9 mouse cellular contexts compared by ENCODE assay signal in genomic region chr4:40946516-40947121, GRCm38 (mm10). TPM values are rescaled to one million over a fixed set of nuclear protein-coding genes. Genes with fewer than 3 reads are reported as not detected.
A peak's percentile ranks its signal among the peaks of the same experiment; 100 is the strongest.
DNase-seq lines count a peak whose midpoint lies in the region; ATAC-seq and TF ChIP-seq lines count a peak whose summit lies in the region.
"Had no signal": no experiment of that assay in that cellular context is flagged by ENCODE, and none has a peak within 500 bp of the region (broad histone marks: within the 10 kb centered on the region; RNA-seq: fewer than 3 reads in every experiment).

No protein-coding gene starts in this region.

- H3K4me1 ChIP-seq in kidney, embryonic 15.5 days: peaks cover 21% of the 10 kb centered on the region
- H3K4me1 ChIP-seq in embryonic facial prominence, embryonic 10.5 days: peaks cover 25% of the 10 kb centered on the region
- H3K4me1 ChIP-seq in intestine, embryonic 15.5 days (replicated peaks): peaks cover 5% of the 10 kb centered on the region; the same call in 1 of the 2 replicates

- H3K9me3 ChIP-seq in kidney, embryonic 15.5 days (replicated peaks): no peaks in the 10 kb centered on the region
- no peaks in the 10 kb centered on the region for H3K9me3 ChIP-seq in embryonic facial prominence, embryonic 10.5 days
- H3K9me3 ChIP-seq in intestine, embryonic 15.5 days: no peaks in the 10 kb centered on the region

- 83% methylated on average over 7 of the region's 7 CpGs for WGBS in kidney, embryonic 15.5 days
- 89% methylated on average over 7 of the region's 7 CpGs for WGBS in embryonic facial prominence, embryonic 10.5 days
- 78% methylated on average over 7 of the region's 7 CpGs for WGBS in intestine, embryonic 15.5 days

- ATAC-seq in kidney, embryonic 15.5 days (replicated peaks; ENCODE audit: low FRiP score): no peak
- ATAC-seq in intestine, embryonic 15.5 days: no peak

- no peak for TF ChIP-seq POLR2A in myocyte (IDR thresholded peaks at IDR 0.05; ENCODE audit: insufficient read length, low read depth)

- H3K79me2 ChIP-seq in myocyte (ENCODE audit: control insufficient read depth, insufficient read depth): peaks cover 43% of the 10 kb centered on the region

- no peak overlapping the region for H3ac ChIP-seq in myocyte (ENCODE audit: control insufficient read depth, insufficient read length)

- H3K9ac ChIP-seq in kidney, embryonic 15.5 days: peak overlapping the region; percentile 97
- no peak overlapping the region for H3K9ac ChIP-seq in intestine, embryonic 15.5 days

- H3K36me3 ChIP-seq in kidney, embryonic 15.5 days: peaks cover 59% of the 10 kb centered on the region
- H3K36me3 ChIP-seq in embryonic facial prominence, embryonic 10.5 days (replicated peaks): peaks cover 64% of the 10 kb centered on the region
- peaks cover 7% of the 10 kb centered on the region for H3K36me3 ChIP-seq in intestine, embryonic 15.5 days
- H3K36me3 ChIP-seq in myocyte (ENCODE audit: control insufficient read depth, insufficient read depth): peaks cover 36% of the 10 kb centered on the region

- H3K4me2 ChIP-seq in kidney, embryonic 15.5 days: peak overlapping the region; percentile 85
- H3K4me2 ChIP-seq in intestine, embryonic 15.5 days (replicated peaks): peak overlapping the region; percentile 65
- H3K4me2 ChIP-seq in myocyte (ENCODE audit: low read depth): peak overlapping the region; percentile 67

- no peaks in the 10 kb centered on the region for H3K27me3 ChIP-seq in kidney, embryonic 15.5 days
- H3K27me3 ChIP-seq in embryonic facial prominence, embryonic 10.5 days (replicated peaks; ENCODE audit: low read depth, poor library complexity, severe bottlenecking): no peaks in the 10 kb centered on the region
- H3K27me3 ChIP-seq in intestine, embryonic 15.5 days (replicated peaks): no peaks in the 10 kb centered on the region
- no peaks in the 10 kb centered on the region for H3K27me3 ChIP-seq in myocyte (ENCODE audit: control insufficient read depth, insufficient read depth, insufficient read length)

- intact Hi-C loops in gastrocnemius, postnatal 36 days (cut with DNase I): no loop called here

- H3K4me3 ChIP-seq in kidney, embryonic 15.5 days (replicated peaks): peak overlapping the region; percentile 96
- H3K4me3 ChIP-seq in embryonic facial prominence, embryonic 10.5 days: peak overlapping the region; percentile 91
- peak overlapping the region; percentile 96 for H3K4me3 ChIP-seq in intestine, embryonic 15.5 days (replicated peaks)
- H3K4me3 ChIP-seq in myocyte: peak overlapping the region; percentile 61

- H3K27ac ChIP-seq in kidney, embryonic 15.5 days: 0 out of 2 replicates have a peak overlapping the region, but pooled peaks have one; percentile 92
- H3K27ac ChIP-seq in embryonic facial prominence, embryonic 10.5 days (replicated peaks): no peak overlapping the region
- H3K27ac ChIP-seq in intestine, embryonic 15.5 days: no peak overlapping the region

- no peak for DNase-seq in kidney, postnatal 36 days
- DNase-seq in embryonic facial prominence, embryonic 10.5 days (ENCODE audit: low spot score): no peak
- no peak for DNase-seq in right cerebral cortex, postnatal 10 days (ENCODE audit: low spot score in 2 of 2)
- no peak for DNase-seq in lung, postnatal 14 days
- no peak for DNase-seq in gastrocnemius, postnatal 36 days

TF ChIP-seq in myocyte, 11 proteins besides CTCF, POLR2A, EP300 and RAD21:
- TF ChIP-seq SRF (IDR thresholded peaks at IDR 0.05; ENCODE audit: control insufficient read depth, insufficient read length, low read depth) (no peak), MYOD1 (IDR thresholded peaks at IDR 0.05; ENCODE audit: control insufficient read depth in 1 of 3, insufficient read length in 2 of 3, low read depth in 2 of 3) (no peak)

RNA-seq across cellular contexts. Expression of gene Bag1, which starts 1.5 kb away (rescaled TPM):
- 218 and 220 TPM in 2 replicates for polyA plus RNA-seq in kidney, embryonic 15.5 days (2015; fragmentation: Nextera tagmentation; extraction: Ambion mirVana)
- polyA plus RNA-seq in embryonic facial prominence, embryonic 10.5 days (2016; fragmentation: Nextera tagmentation; extraction: Ambion mirVana): 210 and 219 TPM in 2 replicates
- polyA plus RNA-seq in intestine, embryonic 15.5 days (2015; fragmentation: Nextera tagmentation; extraction: Ambion mirVana): 172 and 190 TPM in 2 replicates
- 330 TPM for polyA plus RNA-seq in myocyte (2012; fragmentation: generic; extraction: Trizol)
- total RNA-seq in gastrocnemius, postnatal 36 days (2021): 100 to 1,000 TPM; 185 to 205 TPM

RNA-seq across cellular contexts. Expression of gene Chmp5, which starts 1.6 kb away (rescaled TPM):
- polyA plus RNA-seq in kidney, embryonic 15.5 days (2015; fragmentation: Nextera tagmentation; extraction: Ambion mirVana): 114 and 121 TPM in 2 replicates
- 91.0 and 93.4 TPM in 2 replicates for polyA plus RNA-seq in embryonic facial prominence, embryonic 10.5 days (2016; fragmentation: Nextera tagmentation; extraction: Ambion mirVana)
- 100 and 110 TPM in 2 replicates for polyA plus RNA-seq in intestine, embryonic 15.5 days (2015; fragmentation: Nextera tagmentation; extraction: Ambion mirVana)
- 62.2 TPM for polyA plus RNA-seq in myocyte (2012; fragmentation: generic; extraction: Trizol)
- total RNA-seq in gastrocnemius, postnatal 36 days (2021): 10 to 100 TPM; 21.2 to 21.6 TPM

RNA-seq across cellular contexts. Expression of gene Nfx1, which starts 24.1 kb away (rescaled TPM):
- polyA plus RNA-seq in kidney, embryonic 15.5 days (2015; fragmentation: Nextera tagmentation; extraction: Ambion mirVana): 87.3 and 87.9 TPM in 2 replicates
- polyA plus RNA-seq in embryonic facial prominence, embryonic 10.5 days (2016; fragmentation: Nextera tagmentation; extraction: Ambion mirVana): 101 and 103 TPM in 2 replicates
- 71.8 and 74.7 TPM in 2 replicates for polyA plus RNA-seq in intestine, embryonic 15.5 days (2015; fragmentation: Nextera tagmentation; extraction: Ambion mirVana)
- 27.0 TPM for polyA plus RNA-seq in myocyte (2012; fragmentation: generic; extraction: Trizol)
- 10 to 100 TPM; 17.3 to 21.8 TPM for total RNA-seq in gastrocnemius, postnatal 36 days (2021)

RNA-seq across cellular contexts. Expression of gene Spink4, which starts 26.8 kb away (rescaled TPM):
- 1.1 and 31.9 TPM in 2 replicates for polyA plus RNA-seq in kidney, embryonic 15.5 days (2015; fragmentation: Nextera tagmentation; extraction: Ambion mirVana)
- not detected in 2 replicates for polyA plus RNA-seq in embryonic facial prominence, embryonic 10.5 days (2016; fragmentation: Nextera tagmentation; extraction: Ambion mirVana)
- 309 and 393 TPM in 2 replicates for polyA plus RNA-seq in intestine, embryonic 15.5 days (2015; fragmentation: Nextera tagmentation; extraction: Ambion mirVana)
- 12.5 TPM for polyA plus RNA-seq in myocyte (2012; fragmentation: generic; extraction: Trizol)
- total RNA-seq in gastrocnemius, postnatal 36 days (2021): not detected
- total RNA-seq: gastrocnemius, adult 18-20 months had no signal
